Mouse (Mus musculus) right cerebral cortex, adult 18-20 months (tissue): Measurements from ENCODE around the gene Pacsin2.
A peak's percentile ranks its signal among the peaks of the same experiment; 100 is the strongest.

ENCODE experiments used
- DNase-seq: peaks from one replicate; pipeline ENCODE4 v3.0.0; 2022; ENCODE audit warnings: mixed read lengths

The Pacsin2 gene

DNA sequence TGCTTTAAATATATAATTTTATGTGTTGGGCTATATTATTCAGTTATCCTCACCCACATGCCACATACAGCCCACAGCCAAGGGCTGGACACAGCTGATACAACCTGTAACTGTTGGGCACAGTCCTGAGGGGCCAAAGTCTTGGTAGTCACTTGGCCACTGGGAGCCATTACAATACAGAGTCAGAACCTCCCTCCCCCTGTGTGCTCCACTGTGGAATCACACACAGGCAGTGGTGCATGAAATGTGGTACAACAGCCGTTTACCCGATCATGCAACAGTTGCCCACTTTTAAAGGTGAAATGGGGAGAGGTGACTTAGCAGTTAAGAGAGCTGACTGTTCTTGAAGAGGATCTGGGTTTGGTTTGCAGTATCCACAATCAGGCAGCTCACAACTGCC is 14.4 kb downstream of the Pacsin2 start:
- DNase-seq, result no peak

DNA sequence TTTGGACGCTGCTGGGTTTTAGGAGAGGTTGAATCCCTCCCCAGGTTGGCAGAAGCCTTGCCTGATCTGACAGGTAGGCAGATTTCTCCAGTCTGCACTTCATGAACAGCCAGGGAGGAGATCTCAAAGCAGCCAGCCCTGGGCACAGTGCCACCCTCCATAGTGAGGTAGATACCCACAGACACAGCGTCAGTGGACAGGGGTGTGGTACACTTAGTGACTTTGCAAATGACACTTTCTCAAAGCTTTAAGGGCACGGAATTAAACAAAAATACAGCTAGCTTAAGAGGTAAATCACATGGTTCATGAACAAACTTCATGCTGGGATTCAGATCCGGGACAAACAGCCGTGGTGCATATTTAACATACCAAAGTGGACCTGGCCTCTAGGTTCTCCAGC is 15.8 kb downstream of the Pacsin2 start:
- no peak for DNase-seq

DNA sequence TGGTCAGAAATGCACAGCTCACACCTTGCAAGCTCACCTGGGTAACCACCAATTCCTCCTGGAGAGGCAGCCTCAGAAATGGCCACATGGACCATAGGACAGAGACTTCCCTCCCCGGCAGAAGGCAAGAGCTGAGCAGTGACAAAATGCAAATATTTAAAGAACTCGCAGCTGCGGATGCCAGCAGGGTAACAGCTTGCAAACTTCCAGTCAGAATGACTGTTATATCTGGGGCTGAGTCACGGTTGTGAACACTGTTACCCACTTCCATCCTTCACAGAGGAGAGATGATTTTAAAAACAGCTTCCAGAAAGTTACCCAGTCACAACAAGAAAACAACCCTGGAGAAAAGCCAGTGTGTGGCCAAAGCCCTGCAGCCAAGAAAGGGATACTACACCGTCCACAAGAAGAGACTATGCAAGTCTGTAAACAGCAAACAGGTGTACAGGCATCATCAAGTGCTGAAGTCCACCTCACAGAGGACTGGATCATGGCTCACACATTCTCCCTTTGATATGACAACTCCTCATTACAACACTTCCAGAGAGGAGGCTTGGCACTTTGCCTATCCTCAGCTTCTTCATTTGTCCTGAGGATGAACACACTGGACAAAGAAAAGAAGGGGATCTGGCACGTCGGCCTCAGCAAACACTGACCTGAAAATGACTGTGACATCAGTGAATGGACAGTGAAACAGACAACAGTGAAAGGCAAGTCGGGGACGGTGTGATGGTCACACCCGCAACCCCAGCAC is 16.4 kb downstream of the Pacsin2 start:
- peak; percentile 78 for DNase-seq

DNA sequence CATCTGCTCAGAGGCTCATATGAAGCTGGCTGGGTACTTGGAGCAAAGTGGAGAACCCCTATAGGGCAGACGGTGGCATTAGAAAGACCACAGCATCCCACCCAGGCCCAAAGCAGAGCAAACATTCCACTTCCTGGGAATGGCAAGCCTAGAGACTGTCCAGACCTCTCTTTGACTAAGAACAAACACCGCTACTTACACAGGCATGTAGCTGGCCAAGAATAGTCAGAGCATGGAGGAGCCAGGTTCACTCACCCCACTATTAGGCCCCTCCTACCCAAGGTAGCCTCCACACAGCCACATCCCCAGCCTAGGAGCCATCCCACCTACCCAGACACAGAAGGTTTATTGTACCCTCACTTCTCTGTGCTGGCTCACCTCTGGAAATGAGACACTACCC is 18.5 kb downstream of the Pacsin2 start:
- DNase-seq, result no peak

DNA sequence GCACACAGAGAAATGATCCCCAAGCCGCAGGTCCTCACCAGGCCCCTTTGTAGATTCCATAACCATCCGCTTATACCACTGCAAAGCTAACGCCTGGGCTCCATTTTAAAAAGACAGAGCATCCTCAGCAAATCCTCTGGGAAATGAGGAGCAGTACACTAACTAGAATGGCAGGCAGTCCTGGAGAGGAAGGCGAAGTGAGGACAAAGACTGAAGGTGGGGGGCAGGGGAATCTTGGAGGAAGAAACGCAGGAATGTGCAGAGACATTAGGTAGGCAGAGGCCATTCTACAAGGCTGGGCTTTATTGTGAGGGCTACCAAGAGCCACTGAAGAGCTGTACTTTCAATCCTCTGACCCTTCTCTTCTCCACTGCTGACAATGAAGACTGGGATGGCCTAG is 19.0 kb downstream of the Pacsin2 start:
- no peak for DNase-seq

DNA sequence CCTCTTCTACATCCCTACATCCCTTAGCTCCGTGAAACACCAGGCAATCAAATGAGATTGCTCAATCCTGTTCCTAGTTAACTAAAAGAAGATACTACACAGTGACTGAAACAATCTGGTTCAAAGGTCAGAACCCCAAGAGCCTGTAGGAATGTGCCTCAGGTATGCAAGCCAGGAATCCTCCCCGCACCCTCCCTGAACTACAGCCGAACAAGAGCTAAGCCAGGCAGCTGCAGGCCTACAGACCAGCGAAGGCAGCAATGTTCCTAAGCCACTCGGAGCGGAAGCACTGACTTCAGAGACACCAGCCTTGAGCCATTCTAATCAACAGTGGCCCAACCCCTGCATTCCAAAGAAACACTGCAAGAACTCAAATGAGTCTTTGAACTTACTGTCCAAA is 20.0 kb downstream of the Pacsin2 start:
- DNase-seq, result no peak

DNA sequence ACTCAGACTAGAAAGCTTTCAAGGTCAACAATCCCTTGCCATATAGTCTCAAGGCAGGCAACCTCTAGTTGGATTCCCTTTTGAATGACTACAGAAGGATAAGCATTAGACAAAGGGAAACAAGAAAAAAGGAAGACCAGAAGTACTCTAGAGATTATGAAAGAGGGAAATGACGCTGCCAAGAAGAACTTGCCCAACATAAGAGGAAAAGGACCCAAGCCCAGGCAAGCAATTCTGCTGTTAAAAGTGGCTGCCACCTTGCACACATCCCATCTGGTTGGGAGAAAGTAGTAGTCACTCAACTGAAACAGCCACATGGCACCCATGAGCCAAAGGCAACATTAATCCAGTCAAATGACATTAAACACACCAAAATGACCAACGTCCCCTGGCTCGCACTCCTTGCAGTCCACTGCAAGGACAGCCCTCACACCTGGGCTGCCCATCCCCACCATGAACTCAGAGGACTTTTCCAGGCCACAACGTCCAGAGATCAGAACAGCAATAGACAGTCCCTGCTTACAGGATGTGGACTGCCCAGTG is 21.8 kb downstream of the Pacsin2 start:
- DNase-seq, result no peak

DNA sequence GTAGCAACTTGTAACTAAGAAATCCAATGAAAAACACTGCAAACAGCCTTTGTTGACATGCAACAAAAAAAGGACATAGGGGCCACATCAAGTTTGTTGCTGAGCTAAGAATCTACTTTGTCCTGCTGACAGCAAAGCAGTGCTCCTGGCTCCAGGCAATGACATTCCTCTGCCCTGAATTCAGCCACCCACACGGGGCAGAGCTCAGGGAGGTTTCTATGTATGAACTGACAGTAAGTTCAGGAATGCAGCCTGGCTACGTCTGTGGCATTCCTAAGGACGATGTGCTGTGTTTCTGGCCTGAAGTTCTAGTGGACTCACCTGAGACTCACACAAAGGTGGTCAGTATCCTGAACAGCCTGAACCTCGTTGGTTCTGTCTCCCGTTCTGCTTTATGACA is 23.7 kb downstream of the Pacsin2 start:
- DNase-seq, result no peak

DNA sequence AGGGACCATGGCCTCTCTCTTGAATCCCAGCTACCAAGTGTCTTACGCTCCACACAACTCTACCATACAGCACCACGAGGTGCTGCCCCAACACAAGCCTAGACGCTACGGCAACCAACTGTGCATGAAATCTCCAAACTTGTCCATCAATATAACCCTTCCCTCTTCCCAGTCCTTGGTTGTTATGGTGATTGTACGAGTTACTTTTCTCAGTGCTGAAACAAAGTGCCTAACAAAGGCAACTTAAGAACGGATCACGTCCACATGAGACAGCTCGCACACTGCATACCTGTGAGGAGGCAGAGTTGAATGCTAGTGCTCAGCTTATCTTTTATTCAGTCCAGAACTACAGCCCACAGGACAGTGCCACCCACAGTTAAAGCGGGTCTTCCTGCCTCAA is 27.9 kb downstream of the Pacsin2 start:
- no peak for DNase-seq

DNA sequence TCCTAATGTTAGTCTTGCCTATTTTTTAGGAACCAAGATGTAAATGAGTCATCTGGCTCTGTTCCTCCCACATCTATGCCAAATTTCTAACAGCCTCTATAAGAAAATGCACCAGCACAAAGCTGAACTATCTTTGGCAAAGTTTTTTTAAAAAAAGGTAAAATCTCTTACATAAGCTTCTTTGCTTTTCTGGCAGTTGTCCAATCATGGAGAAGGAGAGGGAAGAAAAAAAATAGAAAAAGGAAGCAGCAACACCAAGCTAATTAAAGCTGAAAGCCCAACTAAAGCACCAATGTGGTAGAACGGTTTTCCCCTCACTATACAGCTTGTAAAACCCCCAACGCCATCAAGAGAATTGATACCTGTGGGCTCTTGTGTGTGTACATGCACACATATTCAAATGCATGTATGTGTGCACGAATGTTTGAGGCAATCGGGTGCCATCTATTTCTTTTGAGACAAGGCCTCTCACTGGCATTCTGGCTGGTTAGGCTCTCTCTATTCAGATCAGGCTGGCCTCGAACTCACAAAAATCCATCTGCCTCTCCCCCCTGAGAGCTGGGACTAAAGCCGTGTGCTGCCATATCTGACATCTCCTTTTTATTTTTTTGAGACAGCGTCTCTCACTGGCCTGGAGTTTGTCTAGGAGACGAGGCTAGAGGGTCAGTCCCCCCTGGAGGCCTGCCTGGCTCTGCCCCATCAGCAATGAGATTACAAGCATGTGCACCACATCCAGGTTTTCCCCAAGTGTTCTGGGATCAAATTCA is 28.9 kb downstream of the Pacsin2 start:
- peak; percentile 60 for DNase-seq

DNA sequence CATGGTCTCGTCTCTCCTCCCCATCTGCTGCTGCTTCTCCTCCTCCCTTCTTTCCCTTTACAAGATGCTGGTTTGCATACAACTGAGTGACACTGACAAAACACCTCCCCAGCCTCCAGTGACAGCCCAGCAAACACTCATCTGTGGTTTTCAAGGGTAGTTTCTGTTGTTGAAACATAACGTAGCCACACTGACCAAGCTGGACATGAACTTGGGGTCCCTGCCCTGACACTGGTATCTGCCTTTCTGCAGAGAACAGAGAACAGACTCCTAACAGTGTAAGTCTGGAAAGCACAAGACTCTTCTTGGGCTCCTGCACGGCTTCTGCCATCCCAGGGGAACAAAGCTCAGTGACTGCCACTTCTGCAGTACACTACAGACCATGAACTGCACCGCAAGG is 29.7 kb downstream of the Pacsin2 start:
- DNase-seq, result no peak

DNA sequence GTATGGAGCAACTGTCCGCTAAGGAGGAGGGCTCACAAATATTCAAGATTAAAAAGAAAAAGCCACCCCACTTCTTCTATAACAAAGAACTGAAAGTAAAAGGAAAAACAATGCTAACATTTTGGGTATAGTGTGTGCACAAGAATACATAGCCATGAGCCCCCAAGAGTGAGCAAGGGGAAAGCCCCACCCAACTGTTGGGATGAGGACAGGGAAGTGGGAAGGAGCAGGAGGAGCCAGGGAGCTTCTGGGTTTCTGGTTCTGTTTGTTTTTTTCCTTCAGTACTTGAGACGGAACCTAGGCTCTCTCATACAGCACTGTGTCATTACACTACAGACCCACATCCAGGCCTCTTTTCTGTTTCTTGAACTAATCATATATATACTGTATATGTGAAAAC is 31.1 kb downstream of the Pacsin2 start:
- DNase-seq, result no peak

DNA sequence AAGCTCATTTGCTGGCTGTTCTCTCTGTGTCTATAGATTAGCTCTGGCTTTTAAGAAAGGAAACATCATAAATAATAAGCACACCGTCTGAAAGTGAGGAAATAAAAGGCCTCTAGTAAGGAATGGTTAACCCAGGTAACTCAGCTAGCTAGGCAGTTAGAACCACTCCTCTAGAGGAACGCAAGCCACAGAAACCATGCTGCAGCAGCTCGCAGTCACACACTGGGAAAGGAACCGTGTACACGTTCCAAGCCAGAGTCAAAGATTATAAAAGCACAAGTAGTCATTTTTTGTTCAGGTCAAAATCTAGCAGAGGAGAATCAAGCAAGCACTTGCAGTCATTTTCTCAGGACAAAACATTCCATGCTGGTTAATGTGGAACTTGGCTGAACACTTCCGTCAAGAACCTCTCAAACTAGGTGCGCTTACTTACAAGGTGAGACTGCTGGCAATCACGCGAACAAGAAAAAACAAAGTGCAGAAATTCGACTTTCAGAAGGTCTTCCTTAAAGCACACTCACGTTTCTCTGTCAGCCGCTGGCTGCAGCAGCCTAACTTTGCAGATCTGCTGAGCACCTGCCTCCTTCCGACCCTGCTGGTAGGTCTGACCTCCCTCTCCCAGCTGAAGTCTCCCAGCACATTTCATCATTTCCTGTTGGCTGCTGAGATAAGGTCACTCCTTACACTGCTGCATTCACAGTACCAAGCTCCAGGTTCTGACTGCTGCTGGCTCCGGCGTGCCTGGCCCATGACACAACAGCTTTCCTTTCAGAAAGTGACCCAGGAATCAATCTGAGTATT is 32.0 kb downstream of the Pacsin2 start:
- no peak for DNase-seq

DNA sequence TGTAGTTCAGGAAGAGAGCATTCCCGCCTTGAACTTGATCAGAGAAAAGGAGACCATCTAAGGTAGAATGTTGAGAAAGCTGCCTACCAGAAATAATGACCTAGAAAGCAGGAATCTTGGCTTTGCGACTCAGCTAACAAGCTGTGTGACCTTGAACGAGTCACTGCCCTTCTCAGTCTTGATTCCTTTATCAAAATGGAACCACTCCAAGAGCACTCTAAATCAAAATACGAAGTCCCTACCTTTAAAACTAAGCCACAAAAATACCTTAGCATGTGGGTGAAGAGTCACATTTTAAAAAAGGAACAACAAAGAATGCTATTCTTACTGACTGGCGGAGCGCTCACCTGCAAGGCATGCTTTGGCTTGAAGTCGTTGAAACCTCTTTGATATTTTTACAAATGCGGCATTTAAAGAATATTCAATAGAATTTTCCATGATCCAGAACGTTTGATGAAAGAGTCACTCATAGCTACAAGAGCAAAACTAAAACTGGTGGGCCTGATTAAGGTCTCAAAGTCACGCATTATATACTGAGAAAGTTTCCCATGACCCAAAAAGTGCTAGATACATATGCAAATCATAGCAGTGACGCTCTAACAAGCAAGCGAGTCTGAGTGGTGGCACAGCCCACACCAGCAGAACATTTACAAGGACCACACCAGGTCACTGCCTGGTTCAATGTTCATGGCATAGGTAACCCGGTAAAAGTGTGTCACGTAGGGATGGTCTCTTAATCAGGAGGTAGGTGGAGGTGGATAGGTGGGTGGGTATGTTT is 33.2 kb downstream of the Pacsin2 start:
- DNase-seq, result no peak

DNA sequence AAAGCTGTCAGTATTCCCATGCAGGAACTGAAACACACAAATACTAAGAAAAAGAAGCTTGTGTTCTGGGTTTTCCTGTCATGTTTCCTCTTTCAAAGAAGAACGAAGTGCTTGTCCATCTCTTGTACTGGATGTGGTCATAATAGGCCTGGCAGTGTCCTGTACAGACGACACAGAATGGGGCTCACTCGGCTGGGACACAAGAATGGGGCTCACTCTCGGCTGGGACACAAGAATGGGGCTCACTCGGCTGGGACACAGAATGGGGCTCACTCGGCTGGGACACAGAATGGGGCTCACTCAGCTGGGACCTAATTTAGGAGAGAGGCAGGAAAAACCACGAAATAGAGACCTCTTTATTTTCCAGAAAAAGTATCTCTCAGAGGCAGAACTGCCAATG is 34.0 kb downstream of the Pacsin2 start:
- no peak for DNase-seq

DNA sequence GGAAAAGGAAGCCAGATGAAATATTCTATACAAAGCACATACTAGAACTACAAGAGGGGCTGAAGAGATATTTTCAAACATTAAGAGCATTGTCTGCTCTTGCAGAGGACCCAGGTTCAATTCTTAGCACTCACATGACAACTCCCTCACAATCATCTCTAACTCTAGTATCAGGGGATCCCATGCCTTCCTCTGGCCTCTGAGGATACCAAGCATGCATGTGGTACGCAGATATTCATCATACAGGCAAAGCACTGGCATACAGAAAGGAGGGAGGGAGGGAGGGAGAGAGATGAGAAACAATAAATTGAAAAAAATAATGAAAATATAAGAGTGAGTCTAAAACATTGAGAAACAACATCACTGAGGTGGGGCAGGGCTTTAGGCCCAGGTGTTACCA is 35.8 kb downstream of the Pacsin2 start:
- no peak for DNase-seq

DNA sequence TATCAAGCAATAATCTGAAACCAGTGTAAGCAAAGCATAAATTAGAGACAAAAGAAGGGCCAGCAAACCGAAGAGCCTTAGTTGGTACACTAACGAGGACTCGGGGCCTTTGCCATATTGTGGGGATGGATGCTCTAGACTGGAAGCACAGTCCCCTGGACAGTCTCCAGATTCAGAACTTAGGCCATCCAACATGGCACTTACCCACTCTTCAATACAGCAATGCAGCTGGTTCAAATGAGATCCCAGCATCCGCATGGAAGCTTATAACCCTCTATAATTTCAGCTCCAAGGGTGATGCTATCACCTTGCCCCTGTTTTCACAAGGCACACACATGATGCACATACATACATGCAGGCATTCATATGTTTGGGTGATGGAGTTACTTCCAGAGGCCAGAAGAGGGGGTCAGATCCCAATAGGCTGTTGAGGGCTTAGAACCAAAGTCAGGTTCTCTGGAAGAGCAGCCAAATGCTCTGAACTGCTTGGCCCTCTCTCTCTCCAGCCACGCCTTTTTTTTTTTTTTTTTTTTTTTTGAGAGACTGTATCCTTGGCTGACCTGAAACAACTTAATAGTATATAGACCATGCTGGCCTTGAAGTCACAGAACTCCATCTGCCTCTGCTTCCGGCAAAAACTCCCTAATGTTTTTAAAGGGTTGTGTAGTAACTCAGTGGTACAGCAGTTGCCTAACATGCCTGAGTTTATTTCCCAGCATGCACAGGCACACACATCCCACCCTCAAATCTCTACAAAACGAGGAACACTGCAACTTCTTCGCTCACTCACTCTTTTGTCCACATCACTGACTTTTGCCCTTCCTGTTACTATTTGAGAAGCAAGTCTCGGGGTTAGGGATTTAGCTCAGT is 36.9 kb downstream of the Pacsin2 start:
- DNase-seq, result no peak

DNA sequence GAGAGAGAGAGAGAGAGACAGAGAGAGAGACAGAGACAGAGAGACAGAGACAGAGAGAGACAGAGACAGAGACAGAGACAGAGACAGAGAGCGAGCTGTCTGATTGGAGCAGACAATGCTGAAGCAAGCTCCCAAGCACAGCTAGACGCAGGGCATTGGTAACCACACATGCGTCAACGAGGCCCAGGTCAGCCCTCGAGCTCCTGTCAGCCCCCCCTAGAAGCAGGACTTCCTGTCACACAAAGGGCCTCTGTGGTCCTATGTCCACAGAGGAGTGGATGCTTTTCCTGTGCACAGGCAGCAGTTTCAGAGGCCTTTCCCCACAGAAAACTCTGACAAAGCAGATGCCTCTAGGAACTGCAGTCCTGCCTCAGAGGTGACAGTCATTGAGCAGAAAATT is 38.6 kb downstream of the Pacsin2 start:
- DNase-seq, result no peak

DNA sequence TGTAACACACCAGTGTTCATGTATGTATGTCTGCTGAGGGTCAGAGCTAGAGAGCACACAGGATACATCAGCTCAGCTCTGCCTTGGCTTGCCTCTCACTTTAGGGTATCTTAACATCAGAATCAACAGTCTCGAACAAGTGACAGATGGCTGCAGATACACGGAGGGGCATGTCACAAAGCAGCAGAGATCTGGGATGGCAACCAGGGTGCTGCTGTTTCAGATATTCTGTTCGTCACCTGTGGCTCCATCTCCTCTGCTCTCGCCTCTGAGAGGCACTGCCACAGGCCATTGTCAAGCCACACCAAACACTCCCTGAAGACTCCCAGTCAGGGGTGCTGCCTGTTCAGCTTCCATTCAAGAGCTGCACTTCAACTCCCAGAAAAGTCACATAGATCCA is 39.1 kb downstream of the Pacsin2 start:
- DNase-seq, result no peak

DNA sequence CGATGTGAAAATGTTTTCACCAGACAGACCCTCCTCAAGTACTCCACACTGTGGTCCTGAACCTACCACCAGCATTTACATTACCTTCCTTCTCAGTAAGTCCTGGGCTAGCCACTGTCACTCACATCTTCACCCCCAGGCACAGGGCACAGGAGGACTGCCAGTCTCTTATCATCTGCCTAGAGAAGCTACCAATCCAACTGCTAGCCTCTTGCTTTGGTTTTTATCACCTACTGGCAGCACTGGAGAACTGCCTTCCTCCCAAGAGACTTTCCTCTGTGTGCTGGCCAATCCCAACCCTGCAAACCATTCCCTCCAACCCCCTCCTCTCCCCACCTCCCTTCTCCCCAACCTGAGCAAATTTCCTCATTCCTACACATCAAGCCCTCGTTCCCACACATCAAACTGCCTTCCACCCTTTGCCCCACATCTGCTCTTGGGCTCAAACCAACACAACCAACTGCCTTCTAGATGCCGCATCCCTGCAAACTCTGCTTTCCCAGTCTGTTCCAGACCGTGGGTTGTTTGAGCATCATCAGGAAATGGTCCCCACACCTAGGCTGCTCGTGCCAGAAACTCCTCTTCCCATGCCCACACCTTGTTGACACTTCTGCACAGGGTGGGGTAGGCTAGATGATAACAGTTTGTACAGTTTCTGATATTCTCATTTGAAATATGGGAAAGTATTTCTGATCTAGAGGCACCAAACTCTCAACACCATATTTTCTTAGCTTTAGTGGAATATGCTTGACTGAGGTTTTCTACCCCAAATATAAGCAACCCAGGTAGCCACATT is 40.6 kb downstream of the Pacsin2 start:
- DNase-seq, result no peak
